Mouse (Mus musculus) MEL (cell line): ENCODE measurements around the gene Nuak2.

Source experiments
- CTCF ChIP-seq, 3 experiments: IDR thresholded peaks in 2 of 3; conservative IDR thresholded peaks in 1 of 3; 2 replicates each; pipeline ENCODE4 v1.5.1; 2011 to 2012; ENCODE audit warnings: low read length in 3 of 3, low read depth in 2 of 3, mild to moderate bottlenecking in 2 of 3, improper control_type of control experiment in 1 of 3, inconsistent platforms in 1 of 3, mixed read lengths in 1 of 3, moderate library complexity in 1 of 3; ENCODE audit not compliant: control insufficient read depth in 1 of 3, insufficient read depth in 1 of 3, poor library complexity in 1 of 3, severe bottlenecking in 1 of 3
- EP300 ChIP-seq, 2 experiments: IDR thresholded peaks; 2 replicates each; pipeline ENCODE4 v1.6.1; 2011; ENCODE audit warnings: improper control_type of control experiment in 2 of 2, low read length in 2 of 2, low read depth in 1 of 2, mild to moderate bottlenecking in 1 of 2
- KAT2A ChIP-seq: conservative IDR thresholded peaks from 2 replicates; pipeline ENCODE4 v1.6.1; 2012; ENCODE audit warnings: low read depth, low read length, improper control_type of control experiment, inconsistent platforms
- MAZ ChIP-seq: IDR thresholded peaks from 2 replicates; pipeline ENCODE4 v1.6.1; 2012; ENCODE audit warnings: low read depth, mild to moderate bottlenecking, inconsistent platforms, low read length, improper control_type of control experiment
- MEF2A ChIP-seq: IDR thresholded peaks from 2 replicates; pipeline ENCODE4 v1.6.1; 2014; ENCODE audit warnings: low read depth, mild to moderate bottlenecking, inconsistent platforms, low read length, improper control_type of control experiment; ENCODE audit not compliant: poor library complexity, insufficient replicate concordance, severe bottlenecking; ENCODE audit errors: extremely low read depth
- MXI1 ChIP-seq: IDR thresholded peaks from 2 replicates; pipeline ENCODE4 v1.6.1; 2011; ENCODE audit warnings: mild to moderate bottlenecking, low read depth, low read length, improper control_type of control experiment
- NRF1 ChIP-seq: IDR thresholded peaks from 2 replicates; pipeline ENCODE4 v1.6.1; 2014; ENCODE audit warnings: low read depth, mild to moderate bottlenecking, inconsistent platforms, low read length, improper control_type of control experiment, moderate library complexity; ENCODE audit not compliant: poor library complexity, insufficient read depth, severe bottlenecking
- POLR2A ChIP-seq, 2 experiments: IDR thresholded peaks; 2 replicates each; pipeline ENCODE4 v1.6.1; 2011 to 2012; ENCODE audit warnings: low read length in 2 of 2, mild to moderate bottlenecking in 2 of 2, control low read depth in 1 of 2, improper control_type of control experiment in 1 of 2, low read depth in 1 of 2, moderate library complexity in 1 of 2; ENCODE audit not compliant: control insufficient read depth in 1 of 2, insufficient read depth in 1 of 2, poor library complexity in 1 of 2
- SMC3 ChIP-seq: IDR thresholded peaks from 2 replicates; pipeline ENCODE4 v1.6.1; 2011; ENCODE audit warnings: low read depth, low read length, improper control_type of control experiment

GRCm38 (mm10) chr1:132366235-132366634, 50.3 kb downstream of the Nuak2 start:
- TF ChIP-seq CTCF (IDR thresholded peaks at IDR 0.05 in 2 of 3, conservative IDR thresholded peaks at IDR 0.05 in 1 of 3; ENCODE audit: control insufficient read depth in 1 of 3, insufficient read depth in 1 of 3, low read depth in 2 of 3, low read length in 3 of 3, poor library complexity in 1 of 3, severe bottlenecking in 1 of 3) (no peak), POLR2A (IDR thresholded peaks at IDR 0.05; ENCODE audit: control insufficient read depth in 1 of 2, insufficient read depth in 1 of 2, low read depth in 1 of 2, low read length in 2 of 2, poor library complexity in 1 of 2) (no peak), MAZ (no peak), MEF2A (no peak), KAT2A (no peak), SMC3 (no peak), EP300 (IDR thresholded peaks at IDR 0.05; ENCODE audit: low read depth in 1 of 2, low read length in 2 of 2) (no peak), MXI1 (no peak), NRF1 (no peak)
